ENCODE assay signal across 10 mouse cellular contexts in the genomic region with DNA sequence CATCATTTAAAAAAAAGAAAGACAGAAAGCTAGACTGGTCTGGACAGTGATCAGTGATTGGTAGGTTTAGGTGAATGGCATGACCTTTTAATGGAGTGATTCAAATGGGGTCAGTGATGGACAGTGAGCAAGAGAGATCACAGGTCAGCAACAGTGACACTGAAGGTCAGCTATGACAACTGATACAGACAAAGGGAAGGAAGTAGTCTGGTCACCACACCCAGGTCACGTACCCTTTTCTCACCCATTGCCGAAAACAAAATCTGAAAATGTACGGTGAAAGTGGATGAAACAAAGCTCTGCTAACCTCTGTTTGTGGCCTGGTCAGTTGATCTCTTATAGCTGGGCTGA. TPM values are rescaled to one million over a fixed set of nuclear protein-coding genes. Genes with fewer than 3 reads are reported as not detected.
DNase-seq lines count a peak whose midpoint lies in the region; ATAC-seq and TF ChIP-seq lines count a peak whose summit lies in the region.
"Had no signal": no experiment of that assay in that cellular context is flagged by ENCODE, and none has a peak within 500 bp of the region (broad histone marks: within the 10 kb centered on the region; RNA-seq: fewer than 3 reads in every experiment).

No protein-coding gene starts in this region.

- no peak for DNase-seq in heart, postnatal 4 days
- DNase-seq in kidney, postnatal 10 days: peak; percentile 15
- no peak for DNase-seq in kidney, adult 9 months
- DNase-seq in embryo, embryonic 10.5 days (ENCODE audit: low spot score): peak; percentile 22
- no peak for DNase-seq in left cerebral cortex, adult 2 months (ENCODE audit: extremely low spot score in 1 of 2, low spot score in 2 of 2)
- DNase-seq in left cerebral cortex, postnatal 25 days (ENCODE audit: low spot score in 2 of 2): no peak
- DNase-seq: thymus, adult 18-20 months had no signal

- H3K4me3 ChIP-seq in heart, embryonic 11.5 days (ENCODE audit: low read depth, low read length): no peak overlapping the region
- H3K4me3 ChIP-seq in limb, embryonic 12.5 days (replicated peaks): no peak overlapping the region
- no peak overlapping the region for H3K4me3 ChIP-seq in left cerebral cortex, adult 2 months

- peaks cover 7% of the 10 kb centered on the region for H3K4me1 ChIP-seq in heart, embryonic 11.5 days (ENCODE audit: control insufficient read depth, insufficient read depth, low read length)
- H3K4me1 ChIP-seq in limb, embryonic 12.5 days (replicated peaks): peaks cover 27% of the 10 kb centered on the region

- no peaks in the 10 kb centered on the region for H3K9me3 ChIP-seq in heart, embryonic 11.5 days (replicated peaks; ENCODE audit: control insufficient read depth, low read length)
- H3K9me3 ChIP-seq in limb, embryonic 12.5 days: no peaks in the 10 kb centered on the region

- intact Hi-C loops in left cerebral cortex, adult 2 months (cut with DNase I): loop anchor here (1.0 to 2.0 kb wide), 2 partner anchors 16 to 28 kb away; no protein-coding TSS in a partner anchor
- intact Hi-C loops in left cerebral cortex, postnatal 25 days (cut with DNase I): loop anchor here (2.0 kb wide), 2 partner anchors 16 to 24 kb away; no protein-coding TSS in a partner anchor

- no peaks in the 10 kb centered on the region for H3K36me3 ChIP-seq in heart, embryonic 11.5 days (ENCODE audit: control insufficient read depth, insufficient read depth, low read length)
- no peaks in the 10 kb centered on the region for H3K36me3 ChIP-seq in limb, embryonic 12.5 days

- no peak overlapping the region for H3K27ac ChIP-seq in heart, embryonic 11.5 days (ENCODE audit: low read depth, low read length)
- H3K27ac ChIP-seq in limb, embryonic 12.5 days: no peak overlapping the region
- H3K27ac ChIP-seq in left cerebral cortex, adult 2 months: no peak overlapping the region; the same call in 1 of the 2 replicates

- 69% methylated on average over 3 of the region's 3 CpGs for WGBS in heart, embryonic 11.5 days (ENCODE audit: insufficient replicate concordance)
- 85% methylated on average over 3 of the region's 3 CpGs for WGBS in limb, embryonic 12.5 days

- no peaks in the 10 kb centered on the region for H3K27me3 ChIP-seq in heart, embryonic 11.5 days (ENCODE audit: control insufficient read depth, insufficient read depth, low read length)
- peaks cover 4% of the 10 kb centered on the region; the same call in 1 of the 2 replicates for H3K27me3 ChIP-seq in limb, embryonic 12.5 days

- TF ChIP-seq CTCF in left cerebral cortex, adult 2 months (IDR thresholded peaks at IDR 0.05): no peak

- peak; percentile 46; the same call in 1 of the 2 replicates for ATAC-seq in heart, embryonic 11.5 days (replicated peaks; ENCODE audit: insufficient number of reproducible peaks, low FRiP score, low TSS enrichment)
- 0 out of 2 replicates have a peak, but pooled peaks have one; percentile 13 for ATAC-seq in limb, embryonic 12.5 days (ENCODE audit: insufficient number of reproducible peaks, insufficient read depth, low FRiP score, low TSS enrichment, low read depth)

- H3K9ac ChIP-seq in heart, embryonic 11.5 days (ENCODE audit: low read depth, low read length): no peak overlapping the region
- H3K9ac ChIP-seq in limb, embryonic 12.5 days (replicated peaks): no peak overlapping the region
- H3K9ac ChIP-seq: lung, embryonic 14.5 days had no signal

- no peak overlapping the region for H3K4me2 ChIP-seq in heart, embryonic 11.5 days
- H3K4me2 ChIP-seq in limb, embryonic 12.5 days: 0 out of 2 replicates have a peak overlapping the region, but pooled peaks have one; percentile 17

RNA-seq across cellular contexts. Expression of a gene that starts 28.9 kb away (rescaled TPM):
- polyA plus RNA-seq in heart, embryonic 11.5 days (2014; fragmentation: Nextera tagmentation; extraction: Ambion mirVana): 0.10 and 0.21 TPM in 2 replicates
- total RNA-seq in heart, postnatal 4 days (2021): under 1 TPM; 0.05 to 0.18 TPM
- 0.15 TPM in 2 replicates for polyA plus RNA-seq in limb, embryonic 12.5 days (2016; fragmentation: Nextera tagmentation; extraction: Ambion mirVana)
- 10 to 100 TPM in 1 of 2 experiments, 1 to 10 TPM in 1; 9.0 to 11.6 TPM for total RNA-seq in left cerebral cortex, adult 2 months (2021)
- 10 to 100 TPM in 1 of 2 experiments, 1 to 10 TPM in 1; 8.4 to 10.3 TPM for total RNA-seq in left cerebral cortex, postnatal 25 days (2021)
- polyA plus RNA-seq: lung, embryonic 14.5 days had no signal

Comparison
In these comparisons a context has a peak if more than half of its experiments do, and no peak if none do; other contexts are left out.
1. DNase-seq: peak in kidney, postnatal 10 days (single experiment) and embryo, embryonic 10.5 days (single experiment); none in heart, postnatal 4 days (single experiment), kidney, adult 9 months (single experiment), left cerebral cortex, adult 2 months (0 of 2) and left cerebral cortex, postnatal 25 days (0 of 2).
2. RNA of a gene that starts 28.9 kb away (total RNA-seq): 9.0 to 11.6 TPM in left cerebral cortex, adult 2 months and 8.4 to 10.3 TPM in left cerebral cortex, postnatal 25 days; 0.05 to 0.18 TPM in heart, postnatal 4 days; every median in the first group is over 4 times any median in the second.